Mouse (Mus musculus): Measurements from ENCODE around the gene Zkscan4.

DNA sequence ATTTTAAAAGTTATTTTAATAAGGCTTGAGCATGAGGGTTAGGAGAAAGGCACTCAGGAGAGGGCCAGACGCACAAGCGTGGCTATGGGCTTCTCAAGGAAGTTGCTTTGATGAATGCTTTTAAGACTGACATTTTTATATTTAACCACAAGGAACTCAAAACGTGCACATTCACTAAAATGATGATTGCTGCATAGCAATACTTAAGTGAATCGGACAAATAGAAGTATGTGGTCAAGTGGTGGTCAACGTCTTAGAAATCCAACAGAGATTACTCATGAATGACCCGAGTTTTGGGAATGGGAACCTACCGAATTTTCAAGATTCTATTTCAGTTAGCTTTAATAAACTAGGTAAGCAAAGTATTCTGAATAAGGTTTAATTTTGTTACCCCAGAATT lies 51.4 kb downstream of the Zkscan4 start:
- TF ChIP-seq POLR2A (IDR thresholded peaks at IDR 0.05; ENCODE audit: borderline replicate concordance, low read depth, low read length) (no peak), CTCF (IDR thresholded peaks at IDR 0.05; ENCODE audit: low read depth, low read length) (no peak)
